Mouse (Mus musculus) hindbrain, embryonic 10.5 days (tissue): ENCODE measurements at regions not wholly inside any gene's neighbourhood (a gene's known extent, or its start where the extent isn't known, plus 50 kb on each side); places are given as distances from the start of the nearest gene placed in this dataset.

Source experiments
- DNase-seq: peaks from one replicate; pipeline ENCODE4 v3.0.0-alpha.2; 2017; ENCODE audit warnings: low spot score
- H3K27ac ChIP-seq: fragments of 300-500 bp; sonication (generic); 2 replicates; pipeline ENCODE4 v1.5.1; 2016; ENCODE audit warnings: mild to moderate bottlenecking, moderate library complexity
- H3K27me3 ChIP-seq: fragments of 300-500 bp; sonication (generic); 2 replicates; pipeline ENCODE4 v1.6.1; 2016; ENCODE audit warnings: mild to moderate bottlenecking; ENCODE audit not compliant: poor library complexity, insufficient read depth, severe bottlenecking
- H3K36me3 ChIP-seq: fragments of 300-500 bp; sonication (generic); 2 replicates; pipeline ENCODE4 v1.6.1; 2016; ENCODE audit warnings: mild to moderate bottlenecking, moderate library complexity
- H3K4me1 ChIP-seq: fragments of 300-500 bp; sonication (generic); replicated peaks from 2 replicates; pipeline ENCODE4 v1.6.1; 2016; ENCODE audit warnings: mild to moderate bottlenecking
- H3K4me3 ChIP-seq: fragments of 300-500 bp; sonication (generic); 2 replicates; pipeline ENCODE4 v1.5.1; 2016; ENCODE audit warnings: mild to moderate bottlenecking, moderate library complexity
- H3K9me3 ChIP-seq: fragments of 300-500 bp; sonication (generic); 2 replicates; pipeline ENCODE4 v1.6.1; 2016; ENCODE audit warnings: mild to moderate bottlenecking, moderate library complexity
- WGBS: fragments of 180-500 bp; shearing (Covaris S2); methylation state at CpG from one replicate; pipeline ENCODE4 v1.1.7; 2016; 5-methylcytosine and 5-hydroxymethylcytosine counted together

- Histone ChIP-seq H3K9me3 (no peaks in the 10 kb centered on the region), H3K36me3 (no peaks in the 10 kb centered on the region), H3K27ac (no peak overlapping the region), H3K4me3 (no peak overlapping the region), H3K4me1 (no peaks in the 10 kb centered on the region), H3K27me3 (no peaks in the 10 kb centered on the region)
- no peak for DNase-seq
- 88% methylated on average over 5 of the region's 5 CpGs for WGBS
These were observed 258.9 kb upstream of the Cwc22 start for GRCm38 (mm10) chr2:78205125-78205524.

GRCm38 (mm10) chr2:78196006-78196405 lies 249.8 kb upstream of the Cwc22 start:
- WGBS = 82% methylated on average over 4 of the region's 4 CpGs
- Histone ChIP-seq H3K27ac (no peak overlapping the region), H3K27me3 (no peaks in the 10 kb centered on the region), H3K4me3 (no peak overlapping the region), H3K9me3 (no peaks in the 10 kb centered on the region), H3K4me1 (no peaks in the 10 kb centered on the region), H3K36me3 (no peaks in the 10 kb centered on the region)
- DNase-seq = no peak

- 17% methylated on average over 1 of the region's 1 CpGs for WGBS
- DNase-seq = peak; percentile 43
- Histone ChIP-seq H3K27ac (peak overlapping the region; percentile 53; the same call in 1 of the 2 replicates), H3K27me3 (no peaks in the 10 kb centered on the region), H3K9me3 (no peaks in the 10 kb centered on the region), H3K4me1 (peaks cover 7% of the 10 kb centered on the region), H3K36me3 (no peaks in the 10 kb centered on the region), H3K4me3 (no peak overlapping the region)
These were observed 243.4 kb upstream of the Cwc22 start for GRCm38 (mm10) chr2:78189620-78190019.

- Histone ChIP-seq H3K9me3 (no peaks in the 10 kb centered on the region), H3K27ac (no peak overlapping the region), H3K27me3 (no peaks in the 10 kb centered on the region), H3K4me3 (no peak overlapping the region), H3K4me1 (peaks cover 6% of the 10 kb centered on the region), H3K36me3 (no peaks in the 10 kb centered on the region)
- 77% methylated on average over 1 of the region's 1 CpGs for WGBS
- no peak for DNase-seq
These were observed 238.8 kb upstream of the Cwc22 start for GRCm38 (mm10) chr2:78184950-78185349.

GRCm38 (mm10) chr2:78173784-78174183 lies 227.6 kb upstream of the Cwc22 start:
- no peaks in the 10 kb centered on the region for H3K27me3 ChIP-seq
- H3K36me3 ChIP-seq = no peaks in the 10 kb centered on the region
- no peak for DNase-seq
- no peak overlapping the region for H3K27ac ChIP-seq
- WGBS = 82% methylated on average over 4 of the region's 4 CpGs
- H3K4me1 ChIP-seq = peaks cover 6% of the 10 kb centered on the region; the same call in 1 of the 2 replicates
- 0 out of 2 replicates have a peak, but pooled peaks cover 3% of the 10 kb centered on the region for H3K9me3 ChIP-seq
- no peak overlapping the region for H3K4me3 ChIP-seq

GRCm38 (mm10) chr2:78172819-78173218 lies 226.6 kb upstream of the Cwc22 start:
- Histone ChIP-seq H3K36me3 (no peaks in the 10 kb centered on the region), H3K4me3 (no peak overlapping the region), H3K27me3 (no peaks in the 10 kb centered on the region), H3K9me3 (0 out of 2 replicates have a peak, but pooled peaks cover 3% of the 10 kb centered on the region), H3K4me1 (peaks cover 6% of the 10 kb centered on the region; the same call in 1 of the 2 replicates), H3K27ac (no peak overlapping the region)
- WGBS = 72% methylated on average over 4 of the region's 4 CpGs
- DNase-seq = no peak

GRCm38 (mm10) chr2:78170162-78170747 lies 224.1 kb upstream of the Cwc22 start:
- Histone ChIP-seq H3K4me1 (peaks cover 6% of the 10 kb centered on the region; the same call in 1 of the 2 replicates), H3K36me3 (no peaks in the 10 kb centered on the region), H3K4me3 (no peak overlapping the region), H3K27ac (no peak overlapping the region), H3K27me3 (no peaks in the 10 kb centered on the region), H3K9me3 (no peaks in the 10 kb centered on the region)
- no peak for DNase-seq
- 75% methylated on average over 6 of the region's 6 CpGs for WGBS

- Histone ChIP-seq H3K36me3 (no peaks in the 10 kb centered on the region), H3K4me1 (peaks cover 5% of the 10 kb centered on the region; the same call in 1 of the 2 replicates), H3K27ac (no peak overlapping the region), H3K4me3 (no peak overlapping the region), H3K27me3 (no peaks in the 10 kb centered on the region), H3K9me3 (no peaks in the 10 kb centered on the region)
- no peak for DNase-seq
- WGBS = 87% methylated on average over 13 of the region's 13 CpGs
These were observed 219.3 kb upstream of the Cwc22 start for GRCm38 (mm10) chr2:78165429-78165828.

GRCm38 (mm10) chr2:78159877-78160485 lies 213.8 kb upstream of the Cwc22 start:
- H3K9me3 ChIP-seq = no peaks in the 10 kb centered on the region
- H3K4me1 ChIP-seq = peaks cover 8% of the 10 kb centered on the region
- no peak overlapping the region for H3K27ac ChIP-seq
- no peak overlapping the region for H3K4me3 ChIP-seq
- H3K27me3 ChIP-seq = no peaks in the 10 kb centered on the region
- no peak for DNase-seq
- H3K36me3 ChIP-seq = no peaks in the 10 kb centered on the region
- 86% methylated on average over 3 of the region's 3 CpGs for WGBS

GRCm38 (mm10) chr2:78110335-78110734 lies 164.2 kb upstream of the Cwc22 start:
- no peaks in the 10 kb centered on the region for H3K27me3 ChIP-seq
- 89% methylated on average over 3 of the region's 3 CpGs for WGBS
- no peaks in the 10 kb centered on the region for H3K9me3 ChIP-seq
- H3K36me3 ChIP-seq = no peaks in the 10 kb centered on the region
- no peak overlapping the region for H3K4me3 ChIP-seq
- no peaks in the 10 kb centered on the region for H3K4me1 ChIP-seq
- DNase-seq = no peak
- no peak overlapping the region for H3K27ac ChIP-seq

GRCm38 (mm10) chr2:78095536-78095935 lies 149.4 kb upstream of the Cwc22 start:
- 88% methylated on average over 2 of the region's 2 CpGs for WGBS
- DNase-seq = no peak
- no peaks in the 10 kb centered on the region for H3K36me3 ChIP-seq
- no peaks in the 10 kb centered on the region for H3K27me3 ChIP-seq
- no peak overlapping the region for H3K27ac ChIP-seq
- H3K4me1 ChIP-seq = peaks cover 6% of the 10 kb centered on the region; the same call in 1 of the 2 replicates
- no peaks in the 10 kb centered on the region for H3K9me3 ChIP-seq
- H3K4me3 ChIP-seq = no peak overlapping the region

GRCm38 (mm10) chr2:78094921-78095320 lies 148.7 kb upstream of the Cwc22 start:
- no peak overlapping the region for H3K4me3 ChIP-seq
- no peak overlapping the region for H3K27ac ChIP-seq
- peaks cover 6% of the 10 kb centered on the region; the same call in 1 of the 2 replicates for H3K4me1 ChIP-seq
- H3K36me3 ChIP-seq = no peaks in the 10 kb centered on the region
- H3K27me3 ChIP-seq = no peaks in the 10 kb centered on the region
- no peaks in the 10 kb centered on the region for H3K9me3 ChIP-seq
- DNase-seq = no peak

- 34% methylated on average over 16 of the region's 16 CpGs for WGBS
- Histone ChIP-seq H3K36me3 (no peaks in the 10 kb centered on the region), H3K27me3 (peaks cover 42% of the 10 kb centered on the region), H3K4me3 (no peak overlapping the region), H3K27ac (no peak overlapping the region), H3K4me1 (peaks cover 10% of the 10 kb centered on the region), H3K9me3 (no peaks in the 10 kb centered on the region)
- DNase-seq = peak; percentile 60
These were observed 118.3 kb upstream of the Cwc22 start for GRCm38 (mm10) chr2:78064321-78065037.
